Mouse (Mus musculus) granulocyte monocyte progenitor cell, adult 5-6 weeks (primary cell): ENCODE data around the gene Cenpi. TPM values are rescaled to one million over a fixed set of nuclear protein-coding genes. Genes with fewer than 3 reads are reported as not detected.
"Not testable (repeated sequence)": the region's sequence is repeated elsewhere in the genome, so short reads cannot be mapped to it uniquely, and the experiment has no call there.

Experiments
- ATAC-seq: replicated peaks from 2 replicates; pipeline ENCODE4 v1.8.0; 2016; ENCODE audit warnings: mild to moderate bottlenecking, moderate TSS enrichment, inconsistent platforms; ENCODE audit not compliant: poor library complexity, severe bottlenecking
- total RNA-seq, 2 experiments: library from RNA; stranded (forward) in 1 of 2; stranded (reverse) in 1 of 2; fragments of 200-712, 200-1000 nt in 1 of 2; fragments of >200 nt in 1 of 2; fragmentation: Nextera tagmentation in 1 of 2; gene quantifications; 2 replicates each; pipeline ENCODE4 v1.2.3; 2014 to 2017

The Cenpi gene
- 19.2 and 35.9 TPM in 2 replicates for total RNA-seq (2014; fragmentation: Nextera tagmentation)
- 34.8 and 40.2 TPM in 2 replicates for total RNA-seq (2017)

DNA sequence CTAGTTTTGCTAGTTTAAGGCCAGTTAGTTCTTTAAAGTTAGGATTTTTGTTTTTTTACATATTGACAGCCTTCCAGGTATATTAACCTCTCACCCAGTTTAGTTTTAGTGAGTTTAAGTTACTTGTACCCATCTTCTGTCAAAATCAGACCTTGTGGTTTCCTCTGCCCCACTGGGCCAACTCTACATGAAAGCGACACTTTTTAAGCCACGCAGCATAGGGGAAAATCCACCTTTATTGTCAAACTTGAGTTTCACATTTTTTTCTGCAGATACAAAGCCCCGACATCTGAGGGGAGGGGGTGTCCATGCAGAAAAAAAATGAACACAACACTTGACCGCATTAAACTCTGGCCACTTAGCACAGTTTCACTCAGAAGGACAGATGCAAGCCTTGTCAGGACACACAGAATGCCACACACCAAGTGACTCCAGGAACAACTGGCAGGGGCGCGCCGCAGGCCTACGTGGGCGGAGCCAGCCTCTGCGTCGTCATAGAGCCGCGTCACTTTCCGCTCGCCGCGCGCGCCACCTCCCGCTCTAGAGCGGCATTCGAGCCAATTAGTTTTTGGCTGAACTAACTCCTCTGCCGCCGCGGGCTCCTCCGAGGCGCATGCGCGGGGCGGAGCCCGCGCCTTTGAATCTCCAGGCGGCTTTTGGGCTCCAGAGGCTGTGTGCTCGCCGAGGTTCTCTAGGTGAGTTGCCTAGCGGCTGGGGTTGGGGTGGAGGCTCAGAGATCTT, at the start of gene Cenpi:
Gene Cenpi, plus strand, starts transcription at position 551 of the 741 bp plus-strand sequence.
- peak; percentile 98 for ATAC-seq

DNA sequence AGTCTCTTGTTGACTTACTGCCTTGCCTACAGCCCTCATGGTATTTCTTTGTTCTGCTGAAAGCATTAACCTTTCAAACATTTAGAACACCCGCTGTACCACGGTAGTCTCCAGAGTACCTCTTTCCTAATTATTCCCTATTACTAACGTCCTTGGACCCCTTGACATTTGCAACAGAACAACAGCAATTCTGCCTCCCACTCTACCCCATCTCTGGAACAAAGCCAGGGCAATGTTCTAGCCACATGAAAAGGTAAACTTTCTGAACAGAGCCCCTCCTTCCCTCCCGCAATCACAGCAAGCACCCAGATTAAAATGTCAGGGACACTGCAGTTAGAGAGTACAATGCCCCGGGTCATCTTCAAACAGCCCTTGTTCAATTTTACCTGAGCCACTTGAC, 46.7 kb upstream of the Cenpi start:
- ATAC-seq = no peak

DNA sequence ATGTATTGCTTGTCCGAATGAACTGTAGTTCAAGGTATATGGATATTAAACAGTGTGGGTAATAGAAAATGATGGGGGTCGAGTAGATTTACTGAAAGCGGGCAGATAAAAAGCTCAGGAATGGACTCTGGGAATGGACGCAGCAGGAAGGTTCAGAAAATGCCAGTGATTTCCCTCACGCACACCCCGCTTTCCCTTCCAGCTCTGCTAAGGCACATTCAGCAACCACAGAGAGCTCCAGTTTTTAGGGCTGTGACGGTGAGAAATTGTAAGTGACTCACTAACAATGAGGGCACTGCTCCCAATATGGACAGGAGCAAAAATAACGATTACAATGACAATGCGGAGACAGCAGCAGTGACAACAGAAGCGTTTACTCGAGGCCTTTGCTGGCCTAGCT, 45.8 kb upstream of the Cenpi start:
- ATAC-seq = no peak

DNA sequence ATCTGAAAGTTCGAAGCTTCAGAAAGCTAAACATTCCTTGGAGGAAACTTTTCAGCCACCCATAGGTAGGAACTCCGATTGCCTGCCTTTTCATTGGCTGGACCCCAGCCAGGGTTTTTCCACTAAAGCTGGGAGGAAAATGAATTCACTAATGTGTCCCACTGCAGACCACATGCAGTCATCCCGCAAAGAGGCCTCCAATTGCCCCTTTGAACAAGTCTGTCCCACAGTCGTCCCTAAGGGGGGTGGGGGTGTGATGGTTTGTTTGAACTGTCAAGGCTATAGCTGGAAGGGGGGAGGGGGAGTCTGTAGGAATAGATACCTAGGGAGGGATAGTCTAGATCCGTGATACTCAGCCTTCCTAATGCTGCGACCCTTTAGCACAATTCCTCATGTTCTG, 32.2 kb upstream of the Cenpi start:
- ATAC-seq = no peak

DNA sequence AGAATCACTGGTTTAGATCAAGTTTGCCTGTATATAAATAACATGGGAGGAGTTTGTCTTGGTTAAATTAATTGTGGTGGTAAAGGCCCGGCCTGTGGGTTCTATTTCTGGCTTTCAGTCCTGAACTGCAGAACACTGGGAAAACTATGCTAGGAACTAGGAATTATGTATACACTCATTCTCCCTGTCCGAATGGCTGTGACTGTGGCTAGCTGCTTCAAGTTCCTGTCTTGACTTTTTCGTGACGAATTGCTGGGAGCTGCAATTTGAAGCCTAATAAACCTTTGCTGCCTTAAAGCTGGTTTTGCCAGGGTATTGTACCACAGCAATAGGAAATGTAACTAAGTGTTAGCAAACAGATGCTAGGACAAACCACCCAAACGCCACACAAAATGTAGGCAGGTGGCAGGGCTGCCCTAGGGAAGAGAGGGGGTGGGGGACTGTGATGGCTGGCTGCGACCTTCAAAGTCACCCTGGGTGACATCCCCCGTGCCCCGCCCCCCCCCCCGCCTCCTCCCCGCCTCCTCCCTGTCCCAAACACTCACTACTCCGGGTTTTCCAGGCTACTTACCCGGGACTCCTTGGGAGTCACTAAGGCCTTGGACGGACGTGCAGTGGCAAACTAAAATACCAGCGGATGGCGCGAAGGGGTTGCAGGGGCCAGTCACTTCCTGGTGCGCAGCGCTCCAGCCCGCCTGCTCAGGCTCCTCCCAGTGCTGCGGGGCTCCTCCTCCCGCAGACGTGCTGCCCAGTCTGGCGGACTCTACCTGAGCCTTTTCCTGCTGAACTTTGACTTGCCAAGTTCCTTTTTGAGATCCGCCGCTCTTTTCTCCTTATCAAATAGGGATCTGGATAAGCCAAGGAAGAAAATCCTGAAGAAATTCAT, 31.4 kb upstream of the Cenpi start, which contains the start of gene Trmt2b:
Gene Trmt2b, minus strand, starts transcription at position 710 of the 886 bp plus-strand sequence.
- peak; percentile 100 for ATAC-seq

- ATAC-seq = no peak
Observed at GRCm38 (mm10) chrX:134280531-134280930, 27.4 kb upstream of the Cenpi start.

DNA sequence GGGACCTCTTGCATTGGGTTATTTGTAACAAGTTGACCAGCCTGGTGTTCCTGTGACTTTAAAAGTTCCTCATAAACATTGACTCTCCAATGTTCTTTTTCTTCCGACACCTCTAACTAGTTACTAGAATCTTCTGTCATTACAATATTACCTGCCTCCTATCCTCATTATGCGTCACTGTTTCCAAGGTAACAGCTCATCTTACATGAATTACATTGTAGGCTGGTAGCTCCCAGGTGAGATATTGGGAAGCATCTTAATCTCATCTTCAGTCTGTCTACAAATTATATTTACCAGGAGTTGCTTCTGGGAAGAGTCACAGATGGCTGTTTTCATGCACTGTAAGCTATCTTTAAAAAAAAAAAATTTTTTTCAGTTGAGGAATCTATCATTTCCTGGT, 22.8 kb upstream of the Cenpi start:
- no peak for ATAC-seq

GRCm38 (mm10) chrX:134285791-134286190, 22.1 kb upstream of the Cenpi start:
- no peak for ATAC-seq

DNA sequence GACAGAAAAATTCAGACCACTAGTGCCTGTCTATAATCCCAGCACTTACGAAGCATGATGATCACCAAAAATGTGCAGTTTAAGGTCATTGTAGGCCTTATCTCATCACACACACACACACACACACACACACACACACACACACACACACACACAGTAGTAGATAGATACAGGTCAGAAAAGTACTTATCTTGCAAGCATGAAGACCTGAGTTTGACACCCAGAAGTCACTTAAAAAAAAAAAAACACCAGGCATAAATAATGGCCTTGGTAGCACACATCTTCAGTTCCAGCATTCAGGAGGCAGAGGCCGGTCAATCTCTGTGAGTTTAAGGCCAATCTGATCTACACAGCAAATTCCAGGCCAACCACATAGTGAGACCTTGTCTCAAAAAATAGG, 20.6 kb upstream of the Cenpi start:
- no peak for ATAC-seq

- peak; percentile 42 for ATAC-seq
Observed at GRCm38 (mm10) chrX:134296301-134296700, 11.6 kb upstream of the Cenpi start.

DNA sequence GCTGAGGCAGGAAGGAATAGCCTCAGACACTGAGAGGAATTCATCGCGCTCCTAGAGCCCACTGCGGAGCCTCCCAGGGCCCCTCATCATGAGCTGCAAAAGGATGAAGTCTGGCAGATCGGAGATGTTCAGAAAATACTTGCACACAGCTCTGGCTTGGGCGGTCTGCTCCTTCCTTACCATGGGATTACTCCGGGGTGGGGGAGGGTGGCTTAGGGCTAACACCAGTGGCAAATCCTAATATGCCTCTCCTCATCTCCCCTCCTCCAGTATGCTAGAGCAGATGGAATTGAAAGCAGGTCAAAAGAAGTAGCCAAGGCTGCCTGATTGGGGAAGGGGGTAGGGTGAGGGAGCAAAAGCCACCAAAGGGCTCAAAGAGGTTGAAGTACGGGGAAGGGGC, 11.1 kb upstream of the Cenpi start:
- ATAC-seq = no peak

GRCm38 (mm10) chrX:134297195-134297594, 10.7 kb upstream of the Cenpi start:
- ATAC-seq = no peak

DNA sequence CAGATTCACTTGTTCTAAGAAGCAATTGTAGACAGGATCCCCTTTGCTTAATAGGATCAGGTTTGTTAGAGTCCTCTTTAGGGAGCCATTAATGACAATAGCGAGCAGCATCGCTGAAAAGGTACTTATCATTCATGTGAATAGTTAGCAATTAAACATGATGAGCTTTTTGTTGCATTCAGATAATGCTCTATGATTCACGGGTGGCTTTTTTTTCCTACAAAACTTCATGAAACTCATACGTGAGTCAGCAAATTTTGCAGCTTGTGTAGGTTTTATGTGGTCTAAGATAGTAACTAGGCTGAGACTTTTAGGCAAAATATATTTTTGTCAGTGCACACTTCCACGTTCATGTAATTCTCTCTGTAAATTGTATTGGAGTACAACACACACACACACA, 7.7 kb upstream of the Cenpi start:
- no peak for ATAC-seq

GRCm38 (mm10) chrX:134303287-134303686, 4.6 kb upstream of the Cenpi start:
- ATAC-seq = no peak

DNA sequence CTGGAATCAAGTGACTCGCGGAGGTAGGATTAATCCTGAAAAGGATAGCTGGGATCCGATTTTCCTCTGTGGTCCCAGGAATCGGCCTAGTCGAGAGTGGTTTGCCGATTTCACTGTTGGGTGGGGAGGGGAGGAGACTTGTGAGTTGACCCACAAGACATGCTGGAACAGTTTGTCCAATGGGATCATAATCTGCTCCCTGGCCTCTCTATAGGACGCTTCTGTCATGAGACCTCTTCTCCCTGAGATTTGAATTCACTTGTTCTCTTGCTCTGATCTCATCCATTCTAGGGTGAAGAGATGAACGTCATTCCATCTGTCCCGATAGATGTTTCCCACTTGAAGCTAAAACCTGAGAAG, 371 bp downstream of the Cenpi start:
- ATAC-seq = peak; percentile 74

- not testable (repeated sequence) for ATAC-seq
Observed at GRCm38 (mm10) chrX:134311193-134311592, 3.3 kb downstream of the Cenpi start.

GRCm38 (mm10) chrX:134319153-134319932, 11.5 kb downstream of the Cenpi start:
- peak; percentile 46 for ATAC-seq

GRCm38 (mm10) chrX:134333280-134333679, 25.4 kb downstream of the Cenpi start:
- no peak for ATAC-seq

GRCm38 (mm10) chrX:134342735-134343134, 34.9 kb downstream of the Cenpi start:
- ATAC-seq = no peak

GRCm38 (mm10) chrX:134350205-134350604, 42.3 kb downstream of the Cenpi start:
- ATAC-seq = no peak

DNA sequence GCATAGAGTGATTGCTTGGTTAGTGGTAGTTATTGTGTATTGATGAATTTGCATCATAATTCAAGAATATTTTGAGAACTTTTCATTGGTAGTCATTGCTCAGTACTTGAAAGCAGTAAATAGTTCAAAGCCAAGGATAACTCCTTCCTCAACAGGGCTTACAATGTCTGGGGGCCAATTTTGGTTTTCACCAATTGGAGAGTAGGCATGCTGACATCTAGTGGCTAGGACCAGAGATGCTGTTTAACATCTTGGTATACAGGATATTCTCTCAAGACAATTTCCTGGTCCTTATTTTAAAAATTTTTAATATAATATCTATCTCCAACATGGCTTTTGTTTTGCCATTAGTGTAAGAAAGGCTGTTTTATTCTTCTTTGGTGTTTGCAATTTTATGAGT, 46.0 kb downstream of the Cenpi start:
- ATAC-seq = no peak
